Mouse (Mus musculus) limb, embryonic 11.5 days (tissue): ENCODE data around the gene Slc22a20. TPM values are rescaled to one million over a fixed set of nuclear protein-coding genes. Genes with fewer than 3 reads are reported as not detected.

Experiments
- ATAC-seq: fragments of 200-750 bp; cut with Nextera tagmentation; 2 replicates; pipeline ENCODE4 v1.8.0; 2017; ENCODE audit warnings: low read depth; ENCODE audit not compliant: insufficient number of reproducible peaks, low FRiP score, low TSS enrichment
- DNase-seq: peaks from one replicate; pipeline ENCODE4 v3.0.0-alpha.2; 2015; ENCODE audit warnings: low spot score
- H3K27ac ChIP-seq: fragments of 300-500 bp; sonication (generic); replicated peaks from 2 replicates; pipeline ENCODE4 v1.5.1; 2014; ENCODE audit warnings: low read depth, mild to moderate bottlenecking, low read length
- H3K27me3 ChIP-seq: fragments of 300-500 bp; sonication (generic); 2 replicates; pipeline ENCODE4 v1.6.1; 2014; ENCODE audit warnings: mild to moderate bottlenecking, low read length, mixed read lengths; ENCODE audit not compliant: control insufficient read depth, insufficient read depth
- H3K36me3 ChIP-seq: fragments of 300-500 bp; sonication (generic); 2 replicates; pipeline ENCODE4 v1.6.1; 2014; ENCODE audit warnings: mild to moderate bottlenecking, low read length, moderate library complexity, mixed read lengths; ENCODE audit not compliant: control insufficient read depth, insufficient read depth
- H3K4me1 ChIP-seq: fragments of 300-500 bp; sonication (generic); 2 replicates; pipeline ENCODE4 v1.6.1; 2014; ENCODE audit warnings: low read length, mixed read lengths; ENCODE audit not compliant: control insufficient read depth, insufficient read depth
- H3K4me2 ChIP-seq: fragments of 300-500 bp; sonication (generic); 2 replicates; pipeline ENCODE4 v1.6.1; 2014; ENCODE audit warnings: low read depth, mild to moderate bottlenecking, moderate library complexity; ENCODE audit not compliant: severe bottlenecking
- H3K4me3 ChIP-seq: fragments of 300-500 bp; sonication (generic); 2 replicates; pipeline ENCODE4 v1.5.1; 2014; ENCODE audit warnings: low read depth, low read length
- H3K9ac ChIP-seq: fragments of 300-500 bp; sonication (generic); 2 replicates; pipeline ENCODE4 v1.6.1; 2014; ENCODE audit warnings: mild to moderate bottlenecking, low read length
- H3K9me3 ChIP-seq: fragments of 300-500 bp; sonication (generic); 2 replicates; pipeline ENCODE4 v1.6.1; 2016; ENCODE audit warnings: low read length; ENCODE audit not compliant: control insufficient read depth
- whole genome bisulfite sequencing: fragments of 180-500 bp; shearing (Covaris S2); extraction: QIAGEN DNeasy Blood & Tissue Kit; methylation state at CpG from one replicate; pipeline ENCODE4 v1.1.7; 2014; 5-methylcytosine and 5-hydroxymethylcytosine counted together
- polyA plus RNA-seq: library from polyadenylated mRNA; unstranded; fragments of >200 nt; fragmentation: Nextera tagmentation; extraction: Ambion mirVana; gene quantifications from 2 replicates; pipeline ENCODE4 v1.2.1, GENCODE M21; 2014

Gene Slc22a20
- polyA plus RNA-seq, 1 experiment from 2014 or later: not detected

- no peaks in the 10 kb centered on the region for H3K9me3 ChIP-seq
- ATAC-seq: peak; percentile 89
- DNase-seq: peak; percentile 96
- under 1% methylated on average over 18 of the region's 18 CpGs for WGBS
- peak within 1 kb of the TSS; percentile 90 for H3K4me2 ChIP-seq
- peak within 1 kb of the TSS; percentile 37 for H3K4me3 ChIP-seq
- no peak within 1 kb of the TSS for H3K9ac ChIP-seq
- no peak within 1 kb of the TSS for H3K27ac ChIP-seq
- H3K4me1 ChIP-seq: peaks cover 12% of the 10 kb centered on the region
- H3K36me3 ChIP-seq: no peaks in the 10 kb centered on the region
- H3K27me3 ChIP-seq: 0 out of 2 replicates have a peak, but pooled peaks cover 2% of the 10 kb centered on the region
Observed at GRCm38 (mm10) chr19:5924713-5925093, 61.2 kb downstream of the Slc22a20 start, which contains the start of gene Cdc42ep2. Cdc42ep2 (minus strand) TSS chr19:5924816.

DNA sequence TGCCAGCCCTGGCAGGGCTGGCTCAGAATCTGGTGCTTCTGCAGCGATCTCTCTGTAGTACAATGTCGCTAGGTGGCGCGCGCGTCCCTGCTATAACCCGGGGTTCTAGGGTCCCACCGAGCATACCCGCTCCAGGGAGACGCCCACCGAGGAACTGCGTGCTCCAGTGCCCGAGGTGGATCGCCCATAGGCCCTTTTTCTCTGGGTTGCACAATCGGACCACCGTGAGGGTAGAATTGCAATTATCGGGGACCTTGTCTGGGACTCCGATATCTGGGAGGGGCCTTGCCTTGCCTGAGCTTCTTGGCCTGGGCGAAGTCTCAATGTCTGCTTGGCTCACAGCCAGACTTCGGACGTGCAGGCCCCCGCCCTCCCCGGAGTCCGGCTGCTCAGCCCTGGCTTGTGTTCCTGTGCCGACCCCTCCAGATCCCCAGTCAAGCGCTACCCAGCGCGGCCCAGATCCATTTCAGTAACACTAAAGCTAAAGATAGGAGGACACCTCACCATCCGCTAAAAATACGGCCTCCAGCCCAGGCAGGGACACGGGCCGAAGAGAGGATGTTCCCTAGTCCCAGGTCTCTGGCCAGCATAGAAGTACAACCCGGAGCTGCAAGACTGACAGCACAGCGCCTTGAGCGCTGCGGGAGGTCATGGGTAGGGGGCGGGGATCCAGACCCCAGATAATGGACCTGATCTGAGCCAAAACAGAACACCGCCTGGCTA is 61.8 kb downstream of the Slc22a20 start:
- Histone ChIP-seq H3K4me3 (peak overlapping the region; percentile 37), H3K4me1 (peaks cover 12% of the 10 kb centered on the region), H3K9ac (no peak overlapping the region), H3K36me3 (no peaks in the 10 kb centered on the region), H3K27ac (no peak overlapping the region), H3K4me2 (peak overlapping the region; percentile 90), H3K9me3 (no peaks in the 10 kb centered on the region), H3K27me3 (0 out of 2 replicates have a peak, but pooled peaks cover 2% of the 10 kb centered on the region)
- under 1% methylated on average over 38 of the region's 38 CpGs for WGBS
- ATAC-seq (peak; percentile 60), DNase-seq (peak; percentile 98)

DNA sequence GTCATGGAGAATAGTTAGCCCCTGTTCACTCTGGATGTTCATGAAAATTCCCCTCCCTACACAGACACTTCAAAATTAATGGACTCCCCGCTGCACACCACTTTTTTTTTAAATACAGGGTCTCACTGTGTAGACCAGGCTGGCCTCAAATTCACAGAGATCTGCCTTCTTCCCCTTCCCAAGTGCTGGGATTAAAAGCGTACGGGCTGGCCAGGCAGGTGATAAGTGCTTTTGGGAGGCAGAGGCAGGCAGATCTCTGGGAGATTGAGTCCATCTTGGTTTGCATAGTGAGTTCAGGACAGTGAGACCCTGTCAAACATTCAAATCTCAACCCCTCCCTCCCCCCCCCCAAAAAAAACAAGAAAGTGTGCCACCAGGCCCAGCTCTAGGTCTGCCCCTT is 63.0 kb downstream of the Slc22a20 start:
- H3K36me3 ChIP-seq: no peaks in the 10 kb centered on the region
- no peaks in the 10 kb centered on the region for H3K9me3 ChIP-seq
- H3K4me2 ChIP-seq: no peak overlapping the region
- 90% methylated on average over 3 of the region's 3 CpGs for WGBS
- DNase-seq (no peak), ATAC-seq (no peak)
- H3K27ac ChIP-seq: no peak overlapping the region
- 0 out of 2 replicates have a peak, but pooled peaks cover 2% of the 10 kb centered on the region for H3K27me3 ChIP-seq
- no peak overlapping the region for H3K9ac ChIP-seq
- H3K4me1 ChIP-seq: peaks cover 6% of the 10 kb centered on the region; the same call in 1 of the 2 replicates
- H3K4me3 ChIP-seq: no peak overlapping the region

DNA sequence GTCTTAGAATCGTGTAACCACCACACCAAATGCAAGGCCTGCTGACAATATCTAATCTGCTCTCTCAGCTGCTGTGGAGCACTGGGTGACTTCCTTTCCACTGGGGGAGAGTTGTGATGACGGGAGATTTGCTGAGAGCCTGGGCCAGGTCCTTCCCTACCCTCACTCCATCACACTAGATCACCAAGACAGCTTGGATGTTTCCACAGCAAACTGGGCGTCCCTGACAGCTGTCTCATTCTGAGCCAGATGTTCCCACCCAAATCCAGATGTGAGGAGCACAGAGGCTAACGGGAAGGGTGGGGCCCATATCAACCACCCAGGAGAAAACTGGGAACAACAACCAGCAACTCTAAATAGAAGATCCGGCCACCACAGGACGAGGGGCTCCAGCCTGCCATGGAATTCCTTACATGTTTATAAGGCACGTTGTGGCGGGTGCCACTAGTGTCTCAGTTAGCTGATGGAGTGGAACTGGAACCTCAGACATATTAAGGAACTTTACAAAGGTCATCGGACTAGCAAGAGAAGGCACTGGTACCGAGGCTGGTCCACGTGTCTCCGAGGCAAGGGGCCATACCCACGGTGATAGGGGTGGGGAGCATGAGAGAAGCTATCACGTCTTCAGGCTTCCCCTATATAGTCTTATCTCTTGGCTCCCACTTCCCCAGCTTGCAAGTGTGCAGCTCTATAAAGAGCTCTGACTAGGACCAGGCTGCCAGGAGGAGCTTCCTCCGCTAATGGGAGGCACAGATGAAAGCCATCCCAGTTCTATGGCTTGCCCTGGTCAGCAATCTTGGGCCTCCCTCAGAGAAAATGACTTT is 63.6 kb downstream of the Slc22a20 start:
- Histone ChIP-seq H3K9ac (no peak overlapping the region; the same call in 1 of the 2 replicates), H3K27ac (no peak overlapping the region), H3K27me3 (0 out of 2 replicates have a peak, but pooled peaks cover 2% of the 10 kb centered on the region), H3K9me3 (no peaks in the 10 kb centered on the region), H3K4me3 (no peak overlapping the region), H3K4me1 (peaks cover 6% of the 10 kb centered on the region; the same call in 1 of the 2 replicates), H3K36me3 (no peaks in the 10 kb centered on the region), H3K4me2 (no peak overlapping the region)
- 73% methylated on average over 15 of the region's 15 CpGs for WGBS
- no peak for ATAC-seq
- DNase-seq: no peak

- WGBS: 20% methylated on average over 9 of the region's 9 CpGs
- Histone ChIP-seq H3K4me1 (peaks cover 6% of the 10 kb centered on the region; the same call in 1 of the 2 replicates), H3K27me3 (0 out of 2 replicates have a peak, but pooled peaks cover 2% of the 10 kb centered on the region), H3K9ac (peak overlapping the region; percentile 27; the same call in 1 of the 2 replicates), H3K4me2 (peak overlapping the region; percentile 18; the same call in 1 of the 2 replicates), H3K36me3 (no peaks in the 10 kb centered on the region), H3K4me3 (no peak overlapping the region), H3K9me3 (no peaks in the 10 kb centered on the region), H3K27ac (no peak overlapping the region)
- DNase-seq (no peak), ATAC-seq (no peak)
Observed at GRCm38 (mm10) chr19:5921715-5922114, 64.2 kb downstream of the Slc22a20 start.

Other genes with a start within 250 kb of the Slc22a20 start
- 3.0 and 9.7 TPM in 2 replicates for gene Ltbp3, start 245.2 kb downstream of the Slc22a20 start, polyA plus RNA-seq
- 65.8 and 66.6 TPM in 2 replicates for gene Scyl1, start 214.7 kb downstream of the Slc22a20 start, polyA plus RNA-seq
- 21.2 and 24.4 TPM in 2 replicates for gene Frmd8, start 110.9 kb downstream of the Slc22a20 start, polyA plus RNA-seq
- gene Slc25a45, start 108.3 kb downstream of the Slc22a20 start, polyA plus RNA-seq: 1.5 TPM in 2 replicates
- 4.7 and 5.1 TPM in 2 replicates for gene Tigd3, start 92.0 kb downstream of the Slc22a20 start, polyA plus RNA-seq
- 209 and 218 TPM in 2 replicates for gene Dpf2, start 73.1 kb downstream of the Slc22a20 start, polyA plus RNA-seq
- gene Cdc42ep2, start 61.3 kb downstream of the Slc22a20 start, polyA plus RNA-seq: 1.5 and 2.2 TPM in 2 replicates
- gene Pola2, start 21.9 kb downstream of the Slc22a20 start, polyA plus RNA-seq: 109 and 111 TPM in 2 replicates
- 3.6 and 4.5 TPM in 2 replicates for gene Capn1, start 29.8 kb upstream of the Slc22a20 start, polyA plus RNA-seq
- gene Syvn1, start 60.4 kb upstream of the Slc22a20 start, polyA plus RNA-seq: 30.3 and 32.2 TPM in 2 replicates
- gene Mrpl49, start 71.6 kb upstream of the Slc22a20 start, polyA plus RNA-seq: 95.3 and 98.6 TPM in 2 replicates
- gene Fau, start 71.7 kb upstream of the Slc22a20 start, polyA plus RNA-seq: 894 and 914 TPM in 2 replicates
- gene Znhit2, start 75.0 kb upstream of the Slc22a20 start, polyA plus RNA-seq: 37.8 and 40.3 TPM in 2 replicates
- gene Tm7sf2, start 82.2 kb upstream of the Slc22a20 start, polyA plus RNA-seq: 21.6 and 25.2 TPM in 2 replicates
- gene Vps51, start 91.1 kb upstream of the Slc22a20 start, polyA plus RNA-seq: 50.7 and 52.1 TPM in 2 replicates
- gene Tmem262, start 93.9 kb upstream of the Slc22a20 start, polyA plus RNA-seq: not detected in 2 replicates
- gene Gm28374, start 96.1 kb upstream of the Slc22a20 start, polyA plus RNA-seq: 2.1 and 2.9 TPM in 2 replicates
- gene Zfpl1, start 98.8 kb upstream of the Slc22a20 start, polyA plus RNA-seq: 73.5 and 82.1 TPM in 2 replicates
- gene Cdca5, start 98.8 kb upstream of the Slc22a20 start, polyA plus RNA-seq: 60.5 and 63.8 TPM in 2 replicates
- gene AC131692.1, start 108.3 kb upstream of the Slc22a20 start, polyA plus RNA-seq: 0.70 TPM in 1 of 2 replicates, not detected in the other
- gene Naaladl1, start 119.6 kb upstream of the Slc22a20 start, polyA plus RNA-seq: 0.47 and 0.87 TPM in 2 replicates
- 65.4 and 65.8 TPM in 2 replicates for gene Sac3d1, start 132.5 kb upstream of the Slc22a20 start, polyA plus RNA-seq
- gene Snx15, start 142.2 kb upstream of the Slc22a20 start, polyA plus RNA-seq: 27.1 and 27.7 TPM in 2 replicates
- gene Batf2, start 154.8 kb upstream of the Slc22a20 start, polyA plus RNA-seq: not detected in 2 replicates
- gene Arl2, start 155.4 kb upstream of the Slc22a20 start, polyA plus RNA-seq: 66.8 and 68.0 TPM in 2 replicates
- gene Majin, start 198.2 kb upstream of the Slc22a20 start, polyA plus RNA-seq: not detected in 2 replicates
- gene Gpha2, start 240.2 kb upstream of the Slc22a20 start, polyA plus RNA-seq: 2.0 and 2.4 TPM in 2 replicates
- 18.6 and 19.2 TPM in 2 replicates for gene Ppp2r5b, start 249.7 kb upstream of the Slc22a20 start, polyA plus RNA-seq